31 mouse cellular contexts compared by ENCODE assay signal in the genomic region with DNA sequence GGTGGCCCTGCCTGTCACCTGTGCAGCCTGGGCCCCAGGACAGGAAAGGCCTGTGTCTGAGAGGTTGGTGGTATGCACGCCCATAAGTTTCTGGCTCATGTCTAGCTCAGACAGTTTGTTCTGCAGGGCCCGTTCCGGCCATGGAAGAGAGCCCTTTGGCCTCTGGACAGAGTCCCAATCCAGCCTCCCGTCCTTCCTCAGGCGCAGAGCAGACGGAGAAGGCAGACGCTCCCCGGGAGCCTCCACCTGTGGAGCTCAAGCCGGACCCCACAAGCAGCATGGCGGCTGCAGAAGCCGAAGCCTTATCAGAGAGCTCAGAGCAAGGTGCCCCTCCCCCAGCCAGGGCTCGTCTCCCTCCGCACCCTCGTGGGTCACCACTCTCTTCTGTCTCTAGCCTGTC. TPM values are rescaled to one million over a fixed set of nuclear protein-coding genes. Genes with fewer than 3 reads are reported as not detected.
DNase-seq lines count a peak whose midpoint lies in the region; ATAC-seq and TF ChIP-seq lines count a peak whose summit lies in the region.
"Had no signal": no experiment of that assay in that cellular context is flagged by ENCODE, and none has a peak within 500 bp of the region (broad histone marks: within the 10 kb centered on the region; RNA-seq: fewer than 3 reads in every experiment).

No protein-coding gene starts in this region.

- no peaks in the 10 kb centered on the region for H3K9me3 ChIP-seq in kidney, embryonic 16.5 days (ENCODE audit: low read length)
- H3K9me3 ChIP-seq: embryonic facial prominence, embryonic 12.5 days; forebrain, embryonic 15.5 days; limb, embryonic 12.5 days; liver, embryonic 13.5 days had no signal

- no peaks in the 10 kb centered on the region for H3K27me3 ChIP-seq in kidney, adult 2 months (replicated peaks; ENCODE audit: control insufficient read depth, insufficient read depth, low read length)
- no peaks in the 10 kb centered on the region for H3K27me3 ChIP-seq in kidney, embryonic 16.5 days (ENCODE audit: insufficient read depth, low read length)
- H3K27me3 ChIP-seq: embryonic facial prominence, embryonic 12.5 days; forebrain, embryonic 15.5 days; limb, embryonic 12.5 days; liver, embryonic 13.5 days had no signal

- ATAC-seq in kidney, embryonic 16.5 days (ENCODE audit: low FRiP score, low TSS enrichment), result no peak
- ATAC-seq: forebrain, embryonic 15.5 days; hindbrain, embryonic 16.5 days had no signal

- peaks cover 8% of the 10 kb centered on the region; the same call in 1 of the 2 replicates for H3K4me1 ChIP-seq in kidney, adult 2 months (ENCODE audit: control insufficient read depth, insufficient read depth, low read length)
- peaks cover 5% of the 10 kb centered on the region for H3K4me1 ChIP-seq in kidney, embryonic 16.5 days (ENCODE audit: insufficient read depth, low read length)

- peak; percentile 80 for DNase-seq in kidney, adult 2 months
- peak; percentile 77 for DNase-seq in kidney, adult 9 months
- peak; percentile 69 for DNase-seq in kidney, postnatal 10 days
- DNase-seq in testis, postnatal 14 days (ENCODE audit: low spot score), result peak; percentile 39
- DNase-seq in urinary bladder, adult 18-20 months (ENCODE audit: low spot score in 2 of 2), result no peak
- DNase-seq: adrenal gland, postnatal 25 days; B cell, adult 2 months; cerebellum, adult 11-12 months; cerebellum, adult 9-11 months; embryo, embryonic 11 days; heart, postnatal 14 days; liver, embryonic 13.5 days; lung, adult 2 months; lung, postnatal 10 days; midbrain, embryonic 14.5 days; right cerebral cortex, postnatal 25 days; spleen, adult 18-20 months; thymus, adult 2 months; thymus, postnatal 36 days had no signal

- no peak for TF ChIP-seq CTCF in kidney, adult 2 months (conservative IDR thresholded peaks at IDR 0.05; ENCODE audit: insufficient read depth, insufficient read length, low read depth, low read length)

- no peak overlapping the region for H3K9ac ChIP-seq in kidney, embryonic 16.5 days (replicated peaks; ENCODE audit: low read length)
- H3K9ac ChIP-seq: embryonic facial prominence, embryonic 12.5 days; forebrain, embryonic 15.5 days; limb, embryonic 12.5 days; liver, embryonic 13.5 days had no signal

- TF ChIP-seq POLR2A in kidney, adult 2 months (IDR thresholded peaks at IDR 0.05; ENCODE audit: low read depth, low read length), result no peak

- 59% methylated on average over 14 of the region's 14 CpGs for WGBS in kidney, adult 2 months
- 79% methylated on average over 14 of the region's 14 CpGs for WGBS in kidney, embryonic 16.5 days

- peaks cover 5% of the 10 kb centered on the region for H3K36me3 ChIP-seq in kidney, adult 2 months (ENCODE audit: control insufficient read depth, insufficient read depth, low read length)
- peaks cover 54% of the 10 kb centered on the region for H3K36me3 ChIP-seq in kidney, embryonic 16.5 days (ENCODE audit: insufficient read depth, low read length)

- no peak overlapping the region for H3K4me2 ChIP-seq in kidney, embryonic 16.5 days (replicated peaks; ENCODE audit: low read depth, low read length)
- H3K4me2 ChIP-seq: embryonic facial prominence, embryonic 12.5 days; forebrain, embryonic 15.5 days; limb, embryonic 12.5 days; liver, embryonic 13.5 days had no signal

- H3K4me3 ChIP-seq in kidney, adult 2 months (ENCODE audit: insufficient read depth, low read depth, low read length), result no peak overlapping the region
- H3K4me3 ChIP-seq in kidney, embryonic 16.5 days (ENCODE audit: low read length), result no peak overlapping the region
- H3K4me3 ChIP-seq: embryonic facial prominence, embryonic 12.5 days; forebrain, embryonic 15.5 days; left cerebral cortex, adult 2 months; limb, embryonic 12.5 days; liver, embryonic 13.5 days had no signal

- 0 out of 2 replicates have a peak overlapping the region, but pooled peaks have one; percentile 12 for H3K27ac ChIP-seq in kidney, adult 2 months (ENCODE audit: insufficient read depth, low read depth, low read length)
- no peak overlapping the region for H3K27ac ChIP-seq in kidney, embryonic 16.5 days (ENCODE audit: low read length)
- H3K27ac ChIP-seq: embryonic facial prominence, embryonic 12.5 days; forebrain, embryonic 15.5 days; left cerebral cortex, adult 2 months; limb, embryonic 12.5 days; liver, embryonic 13.5 days; macrophage had no signal

RNA-seq across cellular contexts. Expression of a gene that starts 19.0 kb away (rescaled TPM):
- 23.4 and 28.9 TPM in 2 replicates for polyA plus RNA-seq in kidney, adult 2 months (2012; rRNA removed)
- polyA plus RNA-seq in kidney, embryonic 16.5 days (2015; fragmentation: Nextera tagmentation; extraction: Ambion mirVana), result 41.7 and 43.1 TPM in 2 replicates

RNA-seq across cellular contexts. Expression of a gene that starts 27.6 kb away (rescaled TPM):
- polyA plus RNA-seq in kidney, adult 2 months (2012; rRNA removed), result 0.11 and 0.14 TPM in 2 replicates
- not detected in 2 replicates for polyA plus RNA-seq in kidney, embryonic 16.5 days (2015; fragmentation: Nextera tagmentation; extraction: Ambion mirVana)
- polyA plus RNA-seq: embryonic facial prominence, embryonic 12.5 days; forebrain, embryonic 15.5 days; heart, embryonic 14.5 days; hindbrain, embryonic 11.5 days; intestine, embryonic 14.5 days; limb, embryonic 12.5 days; liver, embryonic 13.5 days; macrophage; neural tube, embryonic 11.5 days; stomach, embryonic 16.5 days had no signal

RNA-seq across cellular contexts. Expression of a gene that starts 42.9 kb away (rescaled TPM):
- 2.9 and 9.5 TPM in 2 replicates for polyA plus RNA-seq in kidney, adult 2 months (2012; rRNA removed)
- polyA plus RNA-seq in kidney, embryonic 16.5 days (2015; fragmentation: Nextera tagmentation; extraction: Ambion mirVana), result 0.58 and 0.80 TPM in 2 replicates
- polyA plus RNA-seq: embryonic facial prominence, embryonic 12.5 days; forebrain, embryonic 15.5 days; hindbrain, embryonic 11.5 days; limb, embryonic 12.5 days; macrophage; midbrain, embryonic 14.5 days; neural tube, embryonic 11.5 days had no signal

RNA-seq across cellular contexts. Expression of a gene that starts 47.7 kb away (rescaled TPM):
- 286 and 318 TPM in 2 replicates for polyA plus RNA-seq in kidney, adult 2 months (2012; rRNA removed)
- 34.2 and 48.4 TPM in 2 replicates for polyA plus RNA-seq in kidney, embryonic 16.5 days (2015; fragmentation: Nextera tagmentation; extraction: Ambion mirVana)
- polyA plus RNA-seq: embryonic facial prominence, embryonic 12.5 days; forebrain, embryonic 15.5 days; hindbrain, embryonic 11.5 days; hindbrain, embryonic 16.5 days; limb, embryonic 12.5 days; liver, embryonic 13.5 days; lung, adult 2 months; macrophage; midbrain, embryonic 14.5 days; neural tube, embryonic 11.5 days; stomach, embryonic 16.5 days had no signal

Comparison
In these comparisons a context has a peak if more than half of its experiments do, and no peak if none do; other contexts are left out.
1. DNase-seq: peak in kidney, adult 2 months (single experiment), kidney, adult 9 months (single experiment), kidney, postnatal 10 days (single experiment) and testis, postnatal 14 days (single experiment); none in urinary bladder, adult 18-20 months (0 of 2).